Mouse (Mus musculus) kidney, adult 2 months (tissue): ENCODE measurements around the gene Vmn1r63.
"Not testable (repeated sequence)": the region's sequence is repeated elsewhere in the genome, so short reads cannot be mapped to it uniquely, and the experiment has no call there.

Source experiments
- CTCF ChIP-seq: fragments of 200-500 bp; conservative IDR thresholded peaks from 2 replicates; pipeline ENCODE4 v1.5.1; 2011; ENCODE audit warnings: low read depth, mild to moderate bottlenecking, control low read depth, low read length, moderate library complexity, mixed read lengths; ENCODE audit not compliant: insufficient read depth, insufficient read length
- POLR2A ChIP-seq: fragments of 200-500 bp; IDR thresholded peaks from one replicate; pipeline ENCODE4 v1.6.1; 2011; ENCODE audit warnings: low read depth, low read length, control low read depth

DNA sequence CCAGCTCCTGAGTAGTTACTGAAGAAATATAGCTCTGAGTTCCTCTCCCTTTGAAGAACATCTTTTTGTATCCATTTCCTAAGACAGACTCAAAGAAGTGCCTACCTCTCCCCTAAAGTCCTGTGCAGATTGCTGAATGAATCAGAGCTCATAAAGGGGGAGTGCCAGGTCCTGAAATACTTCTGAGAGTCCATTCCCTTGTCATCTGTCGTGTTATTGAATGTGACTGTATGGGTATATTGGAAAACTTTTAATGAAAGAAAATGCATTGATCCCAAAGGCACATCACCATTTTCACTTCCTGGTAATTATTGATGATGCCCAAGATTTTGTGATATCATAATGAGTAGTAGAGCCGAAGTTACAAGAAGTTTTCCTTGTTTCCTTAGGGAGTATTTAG lies at the start of gene Vmn1r63:
- TF ChIP-seq POLR2A, CTCF: not testable (repeated sequence)
